Mouse (Mus musculus) liver, adult 2 months (tissue): ENCODE results near the gene Cpb1.

Experiments used
- CTCF ChIP-seq: fragments of 200-500 bp; IDR thresholded peaks from 2 replicates; pipeline ENCODE4 v1.5.1; 2011; ENCODE audit warnings: low read depth, low read length, control low read depth
- POLR2A ChIP-seq: fragments of 200-500 bp; IDR thresholded peaks from 2 replicates; pipeline ENCODE4 v1.6.1; 2011; ENCODE audit warnings: low read length, control low read depth; ENCODE audit not compliant: insufficient read depth; ENCODE audit errors: extremely low read depth

DNA sequence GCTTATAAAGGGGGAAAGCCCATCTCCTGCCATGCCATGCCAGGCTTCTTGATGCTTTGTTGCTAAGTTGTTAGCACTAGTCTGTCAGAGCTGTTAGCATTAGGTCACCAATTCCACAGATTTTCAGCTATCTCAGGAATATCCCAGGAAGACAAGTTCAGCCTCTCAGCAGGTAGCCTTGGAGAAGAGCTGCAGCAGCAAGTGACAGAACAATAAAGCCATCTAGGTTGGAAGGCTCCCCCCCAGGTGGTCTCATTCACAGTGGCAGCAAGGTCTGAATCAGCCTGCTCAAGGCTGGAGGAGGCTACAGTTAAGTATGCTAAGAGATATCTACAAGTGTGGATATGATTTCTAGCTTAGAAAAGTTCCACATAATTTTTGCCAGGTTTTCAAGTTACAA, 15.8 kb upstream of the Cpb1 start:
- TF ChIP-seq POLR2A (no peak), CTCF (no peak)
